Mouse (Mus musculus): ENCODE data around the gene Cytip. TPM values are rescaled to one million over a fixed set of nuclear protein-coding genes. Genes with fewer than 3 reads are reported as not detected.

The Cytip gene
- total and polyA plus RNA-seq, 3 experiments = not detected

- Histone ChIP-seq H3K27me3 (ENCODE audit: control insufficient read depth in 1 of 2, insufficient read depth in 2 of 2, low read length in 2 of 2) (no peaks in the 10 kb centered on the region), H3K79me2 (ENCODE audit: control insufficient read depth, insufficient read depth, low read length, poor library complexity) (no peaks in the 10 kb centered on the region), H3K9ac (ENCODE audit: control insufficient read depth, low read depth, low read length, poor library complexity, severe bottlenecking) (no peak overlapping the region), H3K27ac (ENCODE audit: control insufficient read depth, low read depth, low read length) (no peak overlapping the region), H3K36me3 (ENCODE audit: control insufficient read depth in 1 of 2, insufficient read depth in 2 of 2, low read length in 2 of 2) (no peaks in the 10 kb centered on the region), H3K9me3 (replicated peaks; ENCODE audit: insufficient read depth, low read length) (no peaks in the 10 kb centered on the region), H3K4me3 (ENCODE audit: control insufficient read depth in 1 of 2, insufficient read depth in 1 of 2, low read depth in 2 of 2, low read length in 2 of 2) (no peak overlapping the region), H3K4me1 (ENCODE audit: control insufficient read depth in 1 of 2, insufficient read depth in 2 of 2, low read length in 2 of 2) (no peaks in the 10 kb centered on the region)
- TF ChIP-seq NRF1 (IDR thresholded peaks at IDR 0.05; ENCODE audit: insufficient read depth, low read depth, low read length, poor library complexity, severe bottlenecking) (no peak), POLR2AphosphoS2 (IDR thresholded peaks at IDR 0.05; ENCODE audit: low read length) (no peak), HCFC1 (IDR thresholded peaks at IDR 0.05; ENCODE audit: low read depth, low read length) (no peak), MYC (IDR thresholded peaks at IDR 0.05; ENCODE audit: low read depth, low read length) (no peak), EP300 (IDR thresholded peaks at IDR 0.05; ENCODE audit: low read depth in 1 of 2, low read length in 2 of 2) (no peak), E2F4 (IDR thresholded peaks at IDR 0.05; ENCODE audit: borderline replicate concordance, low read depth, low read length) (no peak), TBP (IDR thresholded peaks at IDR 0.05; ENCODE audit: low read depth, low read length) (no peak), NELFE (IDR thresholded peaks at IDR 0.05; ENCODE audit: low read depth, low read length) (no peak), USF2 (IDR thresholded peaks at IDR 0.05; ENCODE audit: borderline replicate concordance in 1 of 2, insufficient read depth in 1 of 2, low read depth in 1 of 2, low read length in 2 of 2) (no peak), MEF2A (IDR thresholded peaks at IDR 0.05; ENCODE audit: extremely low read depth, insufficient replicate concordance, low read depth, low read length, poor library complexity, severe bottlenecking) (no peak), BHLHE40 (IDR thresholded peaks at IDR 0.05; ENCODE audit: borderline replicate concordance, low read depth, low read length) (no peak), KAT2A (conservative IDR thresholded peaks at IDR 0.05; ENCODE audit: low read depth, low read length) (no peak), ZMIZ1 (IDR thresholded peaks at IDR 0.05; ENCODE audit: low read depth, low read length) (no peak), TCF12 (IDR thresholded peaks at IDR 0.05; ENCODE audit: low read depth, low read length) (no peak), MXI1 (IDR thresholded peaks at IDR 0.05; ENCODE audit: low read depth, low read length) (no peak), MAFK (IDR thresholded peaks at IDR 0.05; ENCODE audit: borderline replicate concordance, low read depth, low read length) (no peak), SIN3A (IDR thresholded peaks at IDR 0.05; ENCODE audit: low read length) (no peak), ZNF384 (IDR thresholded peaks at IDR 0.05; ENCODE audit: low read depth, low read length) (no peak), JUND (IDR thresholded peaks at IDR 0.05; ENCODE audit: low read depth, low read length) (no peak)
- no peak for DNase-seq (ENCODE audit: low read depth, low spot score)
Observed at GRCm38 (mm10) chr2:58237487-58237886, 42.2 kb upstream of the Cytip start.

- Histone ChIP-seq H3K9ac (ENCODE audit: control insufficient read depth, low read depth, low read length, poor library complexity, severe bottlenecking) (no peak overlapping the region), H3K79me2 (ENCODE audit: control insufficient read depth, insufficient read depth, low read length, poor library complexity) (no peaks in the 10 kb centered on the region), H3K36me3 (ENCODE audit: control insufficient read depth in 1 of 2, insufficient read depth in 2 of 2, low read length in 2 of 2) (no peaks in the 10 kb centered on the region), H3K4me1 (ENCODE audit: control insufficient read depth in 1 of 2, insufficient read depth in 2 of 2, low read length in 2 of 2) (no peaks in the 10 kb centered on the region), H3K9me3 (replicated peaks; ENCODE audit: insufficient read depth, low read length) (no peaks in the 10 kb centered on the region), H3K27me3 (ENCODE audit: control insufficient read depth in 1 of 2, insufficient read depth in 2 of 2, low read length in 2 of 2) (no peaks in the 10 kb centered on the region), H3K27ac (ENCODE audit: control insufficient read depth, low read depth, low read length) (no peak overlapping the region), H3K4me3 (ENCODE audit: control insufficient read depth in 1 of 2, insufficient read depth in 1 of 2, low read depth in 2 of 2, low read length in 2 of 2) (no peak overlapping the region)
- DNase-seq (ENCODE audit: low read depth, low spot score) = no peak
- TF ChIP-seq MEF2A (IDR thresholded peaks at IDR 0.05; ENCODE audit: extremely low read depth, insufficient replicate concordance, low read depth, low read length, poor library complexity, severe bottlenecking) = no peak
- no peak for TF ChIP-seq KAT2A (conservative IDR thresholded peaks at IDR 0.05; ENCODE audit: low read depth, low read length)
- TF ChIP-seq GABPA (IDR thresholded peaks at IDR 0.05; ENCODE audit: low read depth, low read length) = no peak
- no peak for TF ChIP-seq POLR2A (IDR thresholded peaks at IDR 0.05; ENCODE audit: control insufficient read depth in 1 of 2, insufficient read depth in 1 of 2, low read depth in 1 of 2, low read length in 2 of 2, poor library complexity in 1 of 2)
- no peak for TF ChIP-seq ELF1 (IDR thresholded peaks at IDR 0.05; ENCODE audit: low read depth, low read length)
- TF ChIP-seq RCOR1 (IDR thresholded peaks at IDR 0.05; ENCODE audit: low read depth, low read length) = no peak
- TF ChIP-seq NELFE (IDR thresholded peaks at IDR 0.05; ENCODE audit: low read depth, low read length) = no peak
- no peak for TF ChIP-seq MAZ (IDR thresholded peaks at IDR 0.05; ENCODE audit: low read depth, low read length)
- TF ChIP-seq E2F4 (IDR thresholded peaks at IDR 0.05; ENCODE audit: borderline replicate concordance, low read depth, low read length) = no peak
- no peak for TF ChIP-seq MYC (IDR thresholded peaks at IDR 0.05; ENCODE audit: low read depth, low read length)
Observed at GRCm38 (mm10) chr2:58199442-58199841, 4.1 kb upstream of the Cytip start.
